Mouse (Mus musculus): ENCODE results near the gene Akap3. TPM values are rescaled to one million over a fixed set of nuclear protein-coding genes. Genes with fewer than 3 reads are reported as not detected.

The Akap3 gene
- total and polyA plus RNA-seq, 2 experiments from 2014 or later, result 0.12 TPM; not detected in 1

DNA sequence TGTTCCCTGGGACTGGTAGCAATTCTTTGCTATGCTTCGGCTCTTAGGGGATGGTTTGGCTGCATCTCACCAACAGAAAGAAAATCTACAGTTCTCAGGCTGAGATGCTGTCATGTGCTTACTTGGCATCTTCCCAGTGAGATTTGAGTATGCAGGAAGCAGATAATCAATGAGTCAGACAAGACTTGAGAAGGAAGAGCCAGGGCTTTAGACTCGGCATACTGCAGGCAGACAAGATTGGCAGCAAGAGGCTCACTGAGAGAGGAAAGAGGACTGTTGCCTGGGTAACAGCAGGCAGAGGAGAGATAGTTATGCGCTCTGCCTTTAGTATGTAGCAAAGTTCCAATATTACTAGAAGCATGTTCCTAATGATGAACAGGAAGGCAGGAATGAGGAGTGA lies 29.8 kb upstream of the Akap3 start:
- H3K4me2 ChIP-seq (ENCODE audit: low read depth), result no peak overlapping the region
- H3K27ac ChIP-seq (ENCODE audit: low read depth, low read length), result no peak overlapping the region
- peak; percentile 45 for DNase-seq
- no peaks in the 10 kb centered on the region for H3K27me3 ChIP-seq (ENCODE audit: insufficient read depth, low read length)
- TF ChIP-seq CTCF (IDR thresholded peaks at IDR 0.05; ENCODE audit: low read depth), result no peak
- H3K4me1 ChIP-seq (ENCODE audit: insufficient read depth), result no peaks in the 10 kb centered on the region
- H3K9me3 ChIP-seq (ENCODE audit: low read length), result no peaks in the 10 kb centered on the region
- 67% methylated on average over 3 of the region's 3 CpGs for WGBS
- H3K4me3 ChIP-seq (ENCODE audit: low read depth, low read length), result no peak overlapping the region
- peaks cover 71% of the 10 kb centered on the region for H3K36me3 ChIP-seq (ENCODE audit: insufficient read depth)
- H3K9ac ChIP-seq, result no peak overlapping the region
- peak; percentile 82 for ATAC-seq

DNA sequence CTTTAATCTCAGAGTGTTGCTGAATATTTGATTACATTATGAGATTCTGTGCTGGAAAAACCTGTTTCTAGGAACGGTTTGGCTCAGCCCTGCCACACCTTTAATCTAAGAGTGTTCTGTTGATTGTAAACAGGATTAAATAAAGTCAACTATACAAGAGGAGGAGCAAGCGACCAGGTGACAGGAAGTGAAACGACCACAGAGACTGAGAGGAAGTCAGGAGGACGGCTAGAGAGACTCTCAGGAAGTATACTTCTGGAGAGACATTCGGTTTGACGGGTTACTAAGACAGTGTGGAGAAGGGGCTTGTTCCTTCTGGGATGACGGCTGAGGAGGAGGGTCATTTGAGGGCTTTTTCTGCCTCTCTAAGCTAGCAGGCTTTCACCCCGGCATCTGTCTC lies 16.3 kb upstream of the Akap3 start:
- Histone ChIP-seq H3K9ac (no peak overlapping the region), H3K4me3 (ENCODE audit: low read depth, low read length) (no peak overlapping the region), H3K9me3 (ENCODE audit: low read length) (no peaks in the 10 kb centered on the region), H3K27ac (ENCODE audit: low read depth, low read length) (no peak overlapping the region), H3K36me3 (ENCODE audit: insufficient read depth) (peaks cover 91% of the 10 kb centered on the region), H3K4me1 (ENCODE audit: insufficient read depth) (no peaks in the 10 kb centered on the region), H3K4me2 (ENCODE audit: low read depth) (no peak overlapping the region), H3K27me3 (ENCODE audit: insufficient read depth, low read length) (no peaks in the 10 kb centered on the region)
- no peak for ATAC-seq
- TF ChIP-seq CTCF (IDR thresholded peaks at IDR 0.05; ENCODE audit: low read depth), result no peak
- WGBS, result 89% methylated on average over 8 of the region's 8 CpGs
- DNase-seq, result no peak

DNA sequence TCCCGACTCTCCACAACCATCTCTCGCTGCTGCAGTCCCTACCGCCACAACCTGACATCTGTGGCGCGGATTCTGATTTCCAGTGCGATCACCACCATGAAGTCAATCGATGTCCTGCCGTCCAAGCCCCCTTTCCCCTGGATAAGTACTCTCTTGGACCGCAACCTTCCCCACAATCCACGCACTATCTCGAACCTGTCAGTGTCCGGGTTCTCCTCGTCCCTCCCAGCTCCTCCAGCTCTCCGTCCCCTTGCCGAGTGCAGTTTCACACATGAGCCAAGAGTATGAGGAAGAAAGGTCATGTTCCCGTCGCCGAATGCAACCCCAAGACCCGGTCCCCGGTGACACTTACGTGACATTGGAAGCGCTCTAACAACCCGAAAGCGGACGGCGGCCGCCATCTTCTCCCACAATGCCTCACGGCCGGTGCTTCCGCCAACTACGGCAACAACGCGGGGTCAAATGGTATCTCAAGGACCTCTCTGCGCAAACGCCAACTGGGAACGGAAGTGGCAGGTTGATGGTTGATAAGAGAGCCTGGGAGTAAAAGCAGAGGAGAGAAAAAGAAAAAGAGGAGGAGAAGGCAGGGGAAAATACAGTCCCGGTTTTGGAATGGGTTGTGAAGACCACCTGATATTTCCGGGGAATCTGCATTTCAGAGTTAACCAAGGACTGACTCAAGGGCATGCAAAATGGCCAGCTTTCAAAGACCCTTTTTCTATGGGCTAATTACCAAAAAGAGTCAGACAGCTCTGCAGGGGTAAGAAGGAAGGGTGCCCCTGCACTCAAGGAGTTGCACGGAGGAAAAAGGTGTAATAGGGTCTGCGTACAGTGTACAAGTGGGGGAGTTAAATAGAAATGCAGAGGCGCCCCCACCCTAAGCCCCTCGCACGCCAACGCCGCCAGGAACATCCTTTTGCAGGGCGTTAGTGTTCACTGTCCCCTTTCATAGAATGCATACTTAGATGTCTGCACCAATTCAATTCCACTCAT lies 3.9 kb upstream of the Akap3 start, which contains the start of gene Ndufa9:
Gene Ndufa9, minus strand, starts transcription at position 425 of the 993 bp plus-strand sequence.
- Histone ChIP-seq H3K27me3 (ENCODE audit: insufficient read depth, low read length) (no peaks in the 10 kb centered on the region; the same call in 1 of the 2 replicates), H3K36me3 (ENCODE audit: insufficient read depth) (peaks cover 5% of the 10 kb centered on the region), H3K9me3 (ENCODE audit: low read length) (no peaks in the 10 kb centered on the region), H3K27ac (ENCODE audit: low read depth, low read length) (peak within 1 kb of the TSS; percentile 80), H3K4me2 (ENCODE audit: low read depth) (peak within 1 kb of the TSS; percentile 73), H3K4me3 (ENCODE audit: low read depth, low read length) (peak within 1 kb of the TSS; percentile 71), H3K9ac (peak within 1 kb of the TSS; percentile 69), H3K4me1 (ENCODE audit: insufficient read depth) (peaks cover 9% of the 10 kb centered on the region)
- WGBS, result 8% methylated on average over 46 of the region's 46 CpGs
- TF ChIP-seq CTCF (IDR thresholded peaks at IDR 0.05; ENCODE audit: low read depth), result no peak
- peak; percentile 96 for ATAC-seq
- peak; percentile 96 for DNase-seq

GRCm38 (mm10) chr6:126877118-126877517 lies 24.2 kb downstream of the Akap3 start:
- TF ChIP-seq CTCF (IDR thresholded peaks at IDR 0.05; ENCODE audit: low read depth), result no peak
- H3K36me3 ChIP-seq (ENCODE audit: insufficient read depth), result no peaks in the 10 kb centered on the region

DNA sequence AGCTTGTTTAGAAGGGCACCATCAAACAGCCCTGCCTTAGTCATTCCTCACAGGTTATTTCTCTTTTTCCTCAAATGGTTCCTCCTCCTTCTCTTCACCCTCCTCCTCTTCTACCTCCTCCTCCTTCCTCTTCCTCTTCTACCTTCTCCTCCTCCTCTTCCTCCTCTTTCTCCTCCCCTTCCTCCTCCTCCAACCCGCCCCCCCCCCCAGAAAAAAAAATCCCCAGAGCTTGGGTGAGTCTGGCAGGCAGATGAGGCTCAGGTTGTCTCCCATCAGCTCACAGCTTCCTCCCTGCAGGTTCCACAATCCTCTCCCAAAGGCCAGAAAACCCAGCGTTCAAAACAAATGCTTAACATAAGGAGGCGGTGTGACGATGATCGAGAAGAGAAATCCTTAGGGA lies 54.5 kb downstream of the Akap3 start:
- H3K4me3 ChIP-seq (ENCODE audit: low read depth, low read length), result no peak overlapping the region
- H3K27ac ChIP-seq (ENCODE audit: low read depth, low read length), result no peak overlapping the region
- H3K27me3 ChIP-seq (ENCODE audit: insufficient read depth, low read length), result no peaks in the 10 kb centered on the region
- H3K4me2 ChIP-seq (ENCODE audit: low read depth), result no peak overlapping the region
- DNase-seq (no peak), ATAC-seq (no peak)
- WGBS, result 77% methylated on average over 4 of the region's 5 CpGs
- H3K9ac ChIP-seq, result no peak overlapping the region
- no peaks in the 10 kb centered on the region for H3K36me3 ChIP-seq (ENCODE audit: insufficient read depth)
- no peaks in the 10 kb centered on the region for H3K4me1 ChIP-seq (ENCODE audit: insufficient read depth)
- no peaks in the 10 kb centered on the region for H3K9me3 ChIP-seq (ENCODE audit: low read length)
- no peak for TF ChIP-seq CTCF (IDR thresholded peaks at IDR 0.05; ENCODE audit: low read depth)

More at GRCm38 (mm10) chr6:126877118-126877517, 24.2 kb downstream of the Akap3 start:
- ATAC-seq (no peak), DNase-seq (no peak)
- no peaks in the 10 kb centered on the region for H3K27me3 ChIP-seq (ENCODE audit: insufficient read depth, low read length)
- H3K4me3 ChIP-seq (ENCODE audit: low read depth, low read length), result no peak overlapping the region
- H3K27ac ChIP-seq (ENCODE audit: low read depth, low read length), result no peak overlapping the region
- H3K9ac ChIP-seq, result no peak overlapping the region
- no peaks in the 10 kb centered on the region for H3K9me3 ChIP-seq (ENCODE audit: low read length)
- WGBS, result 90% methylated on average over 8 of the region's 8 CpGs
- no peaks in the 10 kb centered on the region for H3K4me1 ChIP-seq (ENCODE audit: insufficient read depth)
- no peak overlapping the region for H3K4me2 ChIP-seq (ENCODE audit: low read depth)

GRCm38 (mm10) chr6:126907876-126908275 lies 55.0 kb downstream of the Akap3 start:
- Histone ChIP-seq H3K4me1 (ENCODE audit: insufficient read depth) (no peaks in the 10 kb centered on the region), H3K4me2 (ENCODE audit: low read depth) (no peak overlapping the region), H3K27ac (ENCODE audit: low read depth, low read length) (no peak overlapping the region), H3K27me3 (ENCODE audit: insufficient read depth, low read length) (no peaks in the 10 kb centered on the region), H3K36me3 (ENCODE audit: insufficient read depth) (no peaks in the 10 kb centered on the region), H3K4me3 (ENCODE audit: low read depth, low read length) (no peak overlapping the region), H3K9ac (no peak overlapping the region), H3K9me3 (ENCODE audit: low read length) (no peaks in the 10 kb centered on the region)
- ATAC-seq, result no peak
- no peak for DNase-seq
- WGBS, result 72% methylated on average over 3 of the region's 3 CpGs
- no peak for TF ChIP-seq CTCF (IDR thresholded peaks at IDR 0.05; ENCODE audit: low read depth)

DNA sequence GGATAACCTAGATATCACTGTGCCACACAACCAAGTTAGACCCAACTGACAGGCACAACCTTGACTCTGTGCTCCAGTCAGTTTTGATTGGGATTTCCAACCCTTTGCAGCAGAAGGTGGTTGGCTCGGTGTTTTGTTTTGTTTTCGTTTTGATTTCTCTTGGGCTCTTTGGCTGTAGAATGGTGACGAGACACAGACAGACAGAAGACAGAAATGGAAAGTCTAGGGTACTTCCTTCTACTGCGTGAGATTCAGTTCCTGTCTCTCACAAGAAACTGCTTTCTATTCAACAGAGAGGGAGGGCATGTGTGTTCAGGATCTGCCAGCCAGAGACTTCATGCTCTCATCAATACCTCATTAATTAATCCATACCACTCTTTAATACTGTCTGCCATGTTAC lies 57.8 kb downstream of the Akap3 start:
- WGBS, result 84% methylated on average over 4 of the region's 4 CpGs
- H3K4me1 ChIP-seq (ENCODE audit: insufficient read depth), result no peaks in the 10 kb centered on the region
- ATAC-seq, result no peak
- no peak for DNase-seq
- H3K4me3 ChIP-seq (ENCODE audit: low read depth, low read length), result no peak overlapping the region
- no peak for TF ChIP-seq CTCF (IDR thresholded peaks at IDR 0.05; ENCODE audit: low read depth)
- no peak overlapping the region for H3K9ac ChIP-seq
- H3K4me2 ChIP-seq (ENCODE audit: low read depth), result no peak overlapping the region
- no peaks in the 10 kb centered on the region for H3K27me3 ChIP-seq (ENCODE audit: insufficient read depth, low read length)
- no peak overlapping the region for H3K27ac ChIP-seq (ENCODE audit: low read depth, low read length)
- no peaks in the 10 kb centered on the region for H3K9me3 ChIP-seq (ENCODE audit: low read length)
- H3K36me3 ChIP-seq (ENCODE audit: insufficient read depth), result no peaks in the 10 kb centered on the region
